Mouse (Mus musculus) testis, adult 2 months (tissue): ENCODE results near the gene Srsf9. TPM values are rescaled to one million over a fixed set of nuclear protein-coding genes. Genes with fewer than 3 reads are reported as not detected.
"Not testable (repeated sequence)": the region's sequence is repeated elsewhere in the genome, so short reads cannot be mapped to it uniquely, and the experiment has no call there.

Experiments
- H3K27ac ChIP-seq: fragments of 200-500 bp; 2 replicates; pipeline ENCODE4 v1.5.1; 2012; ENCODE audit warnings: low read depth, low read length; ENCODE audit not compliant: control insufficient read depth, insufficient read depth
- H3K27me3 ChIP-seq: fragments of 200-500 bp; 2 replicates; pipeline ENCODE4 v1.6.1; 2012; ENCODE audit warnings: mild to moderate bottlenecking, low read length, moderate library complexity; ENCODE audit not compliant: control insufficient read depth, insufficient read depth
- H3K36me3 ChIP-seq: fragments of 200-500 bp; 2 replicates; pipeline ENCODE4 v1.6.1; 2012; ENCODE audit warnings: mild to moderate bottlenecking, low read length; ENCODE audit not compliant: control insufficient read depth, insufficient read depth
- H3K4me1 ChIP-seq: fragments of 200-500 bp; 2 replicates; pipeline ENCODE4 v1.6.1; 2012; ENCODE audit warnings: low read length; ENCODE audit not compliant: control insufficient read depth, insufficient read depth
- H3K4me3 ChIP-seq: fragments of 200-500 bp; 2 replicates; pipeline ENCODE4 v1.5.1; 2012; ENCODE audit warnings: low read depth, mild to moderate bottlenecking, low read length, moderate library complexity, mixed read lengths; ENCODE audit not compliant: control insufficient read depth
- CTCF ChIP-seq: fragments of 200-500 bp; IDR thresholded peaks from 2 replicates; pipeline ENCODE4 v1.5.1; 2012; ENCODE audit warnings: low read depth, mild to moderate bottlenecking, inconsistent platforms, low read length, moderate library complexity; ENCODE audit not compliant: control insufficient read depth, insufficient read depth, insufficient replicate concordance
- POLR2A ChIP-seq: fragments of 200-500 bp; IDR thresholded peaks from 2 replicates; pipeline ENCODE4 v1.6.1; 2012; ENCODE audit warnings: low read depth, mild to moderate bottlenecking, inconsistent platforms, low read length, moderate library complexity; ENCODE audit not compliant: control insufficient read depth
- polyA plus RNA-seq: library from polyadenylated mRNA; depleted of rRNA; stranded (reverse); fragments of >200 nt; gene quantifications from 2 replicates; pipeline ENCODE4 v1.2.3, GENCODE M21; 2012

The Srsf9 gene
- polyA plus RNA-seq, 1 experiment: 45.5 TPM

GRCm38 (mm10) chr5:115296347-115296746, 30.6 kb upstream of the Srsf9 start:
- TF ChIP-seq POLR2A (no peak), CTCF (no peak)
- no peak overlapping the region for H3K4me3 ChIP-seq
- peaks cover 5% of the 10 kb centered on the region for H3K4me1 ChIP-seq
- H3K36me3 ChIP-seq: peaks cover 6% of the 10 kb centered on the region
- H3K27me3 ChIP-seq: no peaks in the 10 kb centered on the region
- H3K27ac ChIP-seq: no peak overlapping the region

- H3K4me3 ChIP-seq: peak overlapping the region; percentile 100
- H3K4me1 ChIP-seq: peaks cover 9% of the 10 kb centered on the region
- peak overlapping the region; percentile 97 for H3K27ac ChIP-seq
- TF ChIP-seq POLR2A (no peak), CTCF (no peak)
- H3K36me3 ChIP-seq: peaks cover 8% of the 10 kb centered on the region
- no peaks in the 10 kb centered on the region for H3K27me3 ChIP-seq
These were observed 26.8 kb upstream of the Srsf9 start for GRCm38 (mm10) chr5:115300035-115300744.

- peaks cover 8% of the 10 kb centered on the region for H3K36me3 ChIP-seq
- TF ChIP-seq POLR2A: peak; percentile 84
- TF ChIP-seq CTCF: peak; percentile 28; the same call in 1 of the 2 replicates
- peak within 1 kb of the TSS; percentile 100 for H3K4me3 ChIP-seq
- H3K27ac ChIP-seq: peak within 1 kb of the TSS; percentile 97
- H3K27me3 ChIP-seq: no peaks in the 10 kb centered on the region
- peaks cover 9% of the 10 kb centered on the region for H3K4me1 ChIP-seq
These were observed 26.0 kb upstream of the Srsf9 start, which contains the start of gene Dynll1 for GRCm38 (mm10) chr5:115300792-115301614. TSS of gene Dynll1 (minus strand) at chr5:115300999.

GRCm38 (mm10) chr5:115301615-115302014, 25.4 kb upstream of the Srsf9 start:
- no peak for TF ChIP-seq CTCF
- no peak for TF ChIP-seq POLR2A
- no peaks in the 10 kb centered on the region for H3K27me3 ChIP-seq
- H3K27ac ChIP-seq: peak overlapping the region; percentile 73
- H3K4me1 ChIP-seq: peaks cover 9% of the 10 kb centered on the region
- peak overlapping the region; percentile 100 for H3K4me3 ChIP-seq
- H3K36me3 ChIP-seq: peaks cover 8% of the 10 kb centered on the region

GRCm38 (mm10) chr5:115302190-115302589, 24.8 kb upstream of the Srsf9 start:
- peak overlapping the region; percentile 82 for H3K4me3 ChIP-seq
- not testable (repeated sequence) for H3K4me1 ChIP-seq, H3K36me3 ChIP-seq, H3K27me3 ChIP-seq, H3K27ac ChIP-seq

GRCm38 (mm10) chr5:115312354-115312753, 14.6 kb upstream of the Srsf9 start:
- H3K4me3 ChIP-seq: peak overlapping the region; percentile 85
- no peaks in the 10 kb centered on the region; the same call in none of the 2 replicates for H3K4me1 ChIP-seq
- H3K27ac ChIP-seq: peak overlapping the region; percentile 76
- TF ChIP-seq POLR2A (no peak), CTCF (no peak)
- H3K36me3 ChIP-seq: no peaks in the 10 kb centered on the region; the same call in 1 of the 2 replicates
- H3K27me3 ChIP-seq: no peaks in the 10 kb centered on the region
